Mouse (Mus musculus): Measurements from ENCODE around the gene Gata3. TPM values are rescaled to one million over a fixed set of nuclear protein-coding genes. Genes with fewer than 3 reads are reported as not detected.

The Gata3 gene
- polyA plus RNA-seq, 1 experiment: 0.60 TPM

- 69% methylated on average over 4 of the region's 4 CpGs for WGBS
- no peak for DNase-seq (ENCODE audit: low read depth, low spot score)
Measured at GRCm38 (mm10) chr2:9875220-9875619, 14.6 kb downstream of the Gata3 start.

GRCm38 (mm10) chr2:9874467-9875219 is 15.2 kb downstream of the Gata3 start:
- 43% methylated on average over 39 of the region's 39 CpGs for WGBS
- DNase-seq (ENCODE audit: low read depth, low spot score): no peak

GRCm38 (mm10) chr2:9873757-9874156 is 16.1 kb downstream of the Gata3 start:
- WGBS: 53% methylated on average over 2 of the region's 2 CpGs

GRCm38 (mm10) chr2:9872682-9873081 is 17.2 kb downstream of the Gata3 start:
- WGBS: 48% methylated on average over 12 of the region's 12 CpGs
- DNase-seq (ENCODE audit: low read depth, low spot score): no peak

More at GRCm38 (mm10) chr2:9873757-9874156, 16.1 kb downstream of the Gata3 start:
- no peak for DNase-seq (ENCODE audit: low read depth, low spot score)

GRCm38 (mm10) chr2:9871798-9872197 is 18.0 kb downstream of the Gata3 start:
- DNase-seq (ENCODE audit: low read depth, low spot score): no peak
- WGBS: 73% methylated on average over 6 of the region's 6 CpGs

GRCm38 (mm10) chr2:9871141-9871716 is 18.6 kb downstream of the Gata3 start:
- DNase-seq (ENCODE audit: low read depth, low spot score): no peak
- WGBS: 66% methylated on average over 4 of the region's 4 CpGs

GRCm38 (mm10) chr2:9867092-9867825 is 22.6 kb downstream of the Gata3 start:
- WGBS: 66% methylated on average over 12 of the region's 12 CpGs
- no peak for DNase-seq (ENCODE audit: low read depth, low spot score)

- 71% methylated on average over 5 of the region's 5 CpGs for WGBS
- DNase-seq (ENCODE audit: low read depth, low spot score): no peak
Measured at GRCm38 (mm10) chr2:9860698-9861097, 29.1 kb downstream of the Gata3 start.

GRCm38 (mm10) chr2:9855861-9856260 is 34.0 kb downstream of the Gata3 start:
- 40% methylated on average over 4 of the region's 4 CpGs for WGBS
- DNase-seq (ENCODE audit: low read depth, low spot score): no peak

GRCm38 (mm10) chr2:9852851-9853576 is 36.8 kb downstream of the Gata3 start:
- DNase-seq (ENCODE audit: low read depth, low spot score): no peak
- 36% methylated on average over 13 of the region's 13 CpGs for WGBS

- no peak for DNase-seq (ENCODE audit: low read depth, low spot score)
- 65% methylated on average over 7 of the region's 7 CpGs for WGBS
Measured at GRCm38 (mm10) chr2:9835195-9835594, 54.6 kb downstream of the Gata3 start.

- DNase-seq (ENCODE audit: low read depth, low spot score): no peak
- 79% methylated on average over 7 of the region's 7 CpGs for WGBS
Measured at GRCm38 (mm10) chr2:9833712-9834111, 56.1 kb downstream of the Gata3 start.

GRCm38 (mm10) chr2:9827624-9828023 is 62.2 kb downstream of the Gata3 start:
- no peak for DNase-seq (ENCODE audit: low read depth, low spot score)

GRCm38 (mm10) chr2:9820611-9821010 is 69.2 kb downstream of the Gata3 start:
- WGBS: 69% methylated on average over 8 of the region's 8 CpGs
- no peak for DNase-seq (ENCODE audit: low read depth, low spot score)

More at GRCm38 (mm10) chr2:9827624-9828023, 62.2 kb downstream of the Gata3 start:
- 16% methylated on average over 3 of the region's 3 CpGs for WGBS

GRCm38 (mm10) chr2:9818177-9818785 is 71.6 kb downstream of the Gata3 start:
- no peak for DNase-seq (ENCODE audit: low read depth, low spot score)
- WGBS: 21% methylated on average over 7 of the region's 7 CpGs

Other genes with a start within 250 kb of the Gata3 start
- not detected in 2 replicates for gene 4930412O13Rik, start 8.8 kb downstream of the Gata3 start, polyA plus RNA-seq (2012; rRNA removed)
- not detected in 2 replicates for gene 9230102O04Rik, start 494 bp downstream of the Gata3 start, polyA plus RNA-seq (2012; rRNA removed)
- 2.8 and 4.0 TPM in 2 replicates for gene Taf3, start 158.6 kb upstream of the Gata3 start, polyA plus RNA-seq (2012; rRNA removed)
- 469 and 586 TPM in 2 replicates for gene Atp5c1, start 190.5 kb upstream of the Gata3 start, polyA plus RNA-seq (2012; rRNA removed)
- 4.6 and 5.1 TPM in 2 replicates for gene Kin, start 190.6 kb upstream of the Gata3 start, polyA plus RNA-seq (2012; rRNA removed)
- gene Itih2, start 241.4 kb upstream of the Gata3 start, polyA plus RNA-seq (2012; rRNA removed): 0.05 TPM in 1 of 2 replicates, not detected in the other

All from large intestine, adult 2 months (tissue).